Mouse (Mus musculus) limb, embryonic 15.5 days (tissue): ENCODE measurements around the gene Fads2. TPM values are rescaled to one million over a fixed set of nuclear protein-coding genes. Genes with fewer than 3 reads are reported as not detected.

ENCODE experiments used
- ATAC-seq: fragments of 200-750 bp; cut with Nextera tagmentation; 2 replicates; pipeline ENCODE4 v1.8.0; 2017; ENCODE audit warnings: low read depth, moderate TSS enrichment; ENCODE audit not compliant: insufficient number of reproducible peaks, low FRiP score, low TSS enrichment
- H3K27ac ChIP-seq: fragments of 300-500 bp; sonication (generic); 2 replicates; pipeline ENCODE4 v1.5.1; 2015; ENCODE audit warnings: moderate library complexity, mild to moderate bottlenecking, inconsistent platforms
- H3K27me3 ChIP-seq: fragments of 300-500 bp; sonication (generic); 2 replicates; pipeline ENCODE4 v1.6.1; 2015; ENCODE audit warnings: inconsistent platforms
- H3K36me3 ChIP-seq: fragments of 300-500 bp; sonication (generic); 2 replicates; pipeline ENCODE4 v1.6.1; 2015; ENCODE audit warnings: inconsistent platforms
- H3K4me1 ChIP-seq: fragments of 300-500 bp; sonication (generic); 2 replicates; pipeline ENCODE4 v1.6.1; 2015; ENCODE audit warnings: inconsistent platforms
- H3K4me2 ChIP-seq: fragments of 300-500 bp; sonication (generic); 2 replicates; pipeline ENCODE4 v1.6.1; 2015; ENCODE audit warnings: mild to moderate bottlenecking, inconsistent platforms
- H3K4me3 ChIP-seq: fragments of 300-500 bp; sonication (generic); 2 replicates; pipeline ENCODE4 v1.5.1; 2015; ENCODE audit warnings: mild to moderate bottlenecking, inconsistent platforms
- H3K9ac ChIP-seq: fragments of 300-500 bp; sonication (generic); 2 replicates; pipeline ENCODE4 v1.6.1; 2015; ENCODE audit warnings: inconsistent platforms
- H3K9me3 ChIP-seq: fragments of 300-500 bp; sonication (generic); 2 replicates; pipeline ENCODE4 v1.6.1; 2016; ENCODE audit warnings: inconsistent platforms
- WGBS: fragments of 180-500 bp; shearing (Covaris S2); methylation state at CpG from one replicate; pipeline ENCODE4 v1.1.7; 2015; 5-methylcytosine and 5-hydroxymethylcytosine counted together
- polyA plus RNA-seq: library from polyadenylated mRNA; unstranded; fragments of >200 nt; fragmentation: Nextera tagmentation; extraction: Ambion mirVana; gene quantifications from 2 replicates; pipeline ENCODE4 v1.2.1, GENCODE M21; 2015

Fads2 gene
- polyA plus RNA-seq, 1 experiment from 2014 or later, result 63.8 TPM

DNA sequence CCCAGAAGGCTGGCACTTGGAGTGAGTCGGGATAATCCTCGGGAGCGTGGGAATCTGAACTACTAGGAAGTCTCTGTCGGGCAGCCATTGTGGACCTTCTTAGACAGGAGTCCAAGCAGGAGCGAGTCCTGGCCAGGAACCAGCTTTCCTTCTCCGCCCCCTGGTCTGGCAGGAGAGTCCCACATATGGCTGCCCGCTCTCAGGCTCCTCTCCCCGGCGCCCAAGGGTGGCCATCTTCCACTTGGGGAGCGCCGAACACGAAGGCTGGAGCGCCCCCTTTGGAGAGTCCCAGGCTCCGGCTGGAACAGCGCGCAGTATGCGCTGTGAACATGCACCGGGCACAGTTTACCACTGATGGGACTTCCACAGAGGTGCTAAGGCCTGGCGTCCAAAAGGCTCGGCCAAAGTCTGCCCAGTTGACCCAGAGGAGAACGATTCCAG lies 895 bp downstream of the Fads2 start:
- peak overlapping the region; percentile 86 for H3K27ac ChIP-seq
- H3K4me3 ChIP-seq, result peak overlapping the region; percentile 61
- H3K27me3 ChIP-seq, result no peaks in the 10 kb centered on the region
- peaks cover 48% of the 10 kb centered on the region for H3K4me1 ChIP-seq
- peak overlapping the region; percentile 47 for H3K9ac ChIP-seq
- peak overlapping the region; percentile 60 for H3K4me2 ChIP-seq
- peak; percentile 22; the same call in 1 of the 2 replicates for ATAC-seq
- WGBS, result 1% methylated on average over 21 of the region's 21 CpGs
- H3K9me3 ChIP-seq, result no peaks in the 10 kb centered on the region
- no peaks in the 10 kb centered on the region for H3K36me3 ChIP-seq

DNA sequence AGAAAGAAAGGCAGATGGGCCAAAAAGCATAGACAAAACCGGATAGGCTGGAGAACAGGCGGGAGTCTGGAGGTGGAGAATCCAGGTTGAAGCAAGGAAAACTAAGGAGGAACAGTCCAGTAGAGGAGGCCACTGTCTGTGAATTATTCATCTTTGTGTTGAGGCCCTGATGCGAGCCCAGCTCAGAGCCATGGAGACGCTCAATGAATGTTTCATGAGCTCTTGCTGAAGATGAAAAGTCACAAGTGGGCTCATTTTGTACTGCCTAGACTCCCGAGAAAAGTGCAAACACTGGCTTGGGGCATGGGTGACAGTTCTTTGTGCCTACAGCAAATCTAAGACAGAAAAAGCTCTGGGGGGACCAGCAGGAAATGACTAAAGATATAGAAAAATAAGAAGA lies 3.7 kb downstream of the Fads2 start:
- no peak overlapping the region for H3K4me2 ChIP-seq
- peaks cover 8% of the 10 kb centered on the region; the same call in 1 of the 2 replicates for H3K36me3 ChIP-seq
- WGBS, result 86% methylated on average over 5 of the region's 5 CpGs

GRCm38 (mm10) chr19:10096371-10096876 lies 5.1 kb downstream of the Fads2 start:
- Histone ChIP-seq H3K9ac (no peak overlapping the region), H3K4me3 (no peak overlapping the region), H3K4me1 (peaks cover 39% of the 10 kb centered on the region), H3K27ac (no peak overlapping the region), H3K36me3 (peaks cover 14% of the 10 kb centered on the region), H3K4me2 (no peak overlapping the region), H3K9me3 (no peaks in the 10 kb centered on the region), H3K27me3 (no peaks in the 10 kb centered on the region)
- ATAC-seq, result no peak
- 70% methylated on average over 2 of the region's 2 CpGs for WGBS

More for the DNA sequence above, 3.7 kb downstream of the Fads2 start:
- Histone ChIP-seq H3K4me3 (no peak overlapping the region), H3K27me3 (no peaks in the 10 kb centered on the region), H3K9me3 (no peaks in the 10 kb centered on the region), H3K27ac (no peak overlapping the region), H3K9ac (no peak overlapping the region), H3K4me1 (peaks cover 48% of the 10 kb centered on the region)
- no peak for ATAC-seq

DNA sequence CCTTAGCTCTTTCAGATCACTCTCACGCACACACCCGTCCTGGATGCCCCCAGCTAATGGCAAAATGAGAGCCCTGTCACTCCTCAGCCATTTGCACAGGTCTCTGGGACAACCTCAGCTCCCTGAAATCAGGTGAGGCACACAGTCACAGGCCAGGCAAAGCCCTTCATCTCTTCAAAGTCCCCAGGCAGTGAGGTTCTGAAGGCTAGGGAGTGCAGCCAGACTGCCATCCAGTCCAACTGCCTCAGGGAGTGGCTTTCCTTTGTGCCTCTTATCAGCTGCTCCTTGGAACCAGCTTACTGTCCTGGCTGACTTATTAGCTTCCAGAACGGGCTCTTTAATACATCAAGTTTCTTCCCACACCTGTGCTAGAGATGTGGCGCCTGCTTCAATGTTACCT lies 6.9 kb downstream of the Fads2 start:
- Histone ChIP-seq H3K27me3 (no peaks in the 10 kb centered on the region), H3K4me2 (no peak overlapping the region), H3K27ac (no peak overlapping the region), H3K9ac (no peak overlapping the region), H3K36me3 (peaks cover 31% of the 10 kb centered on the region), H3K4me1 (peaks cover 25% of the 10 kb centered on the region), H3K4me3 (no peak overlapping the region), H3K9me3 (no peaks in the 10 kb centered on the region)
- WGBS, result 77% methylated on average over 4 of the region's 4 CpGs
- no peak for ATAC-seq

DNA sequence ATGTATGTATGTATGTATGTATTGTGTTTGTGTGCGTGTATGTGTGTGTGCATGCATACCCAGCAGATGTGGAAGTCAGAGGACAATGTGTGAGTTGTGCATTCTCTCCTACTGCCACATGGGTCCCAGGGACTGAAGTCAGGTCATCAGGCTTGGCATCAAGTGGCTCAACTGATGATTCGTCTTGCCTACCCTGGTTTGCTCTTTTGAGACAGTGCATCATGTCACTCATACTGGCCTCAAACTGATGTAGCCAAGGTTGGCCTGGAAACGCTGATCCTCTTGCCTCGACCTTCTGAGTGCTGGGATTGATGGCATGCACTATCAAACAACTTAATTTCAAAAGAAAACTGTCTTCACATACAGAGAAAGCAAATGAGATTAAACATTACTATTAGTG lies 7.7 kb downstream of the Fads2 start:
- Histone ChIP-seq H3K4me1 (peaks cover 19% of the 10 kb centered on the region; the same call in 1 of the 2 replicates), H3K27ac (no peak overlapping the region), H3K9me3 (no peaks in the 10 kb centered on the region), H3K4me2 (no peak overlapping the region), H3K27me3 (no peaks in the 10 kb centered on the region), H3K4me3 (no peak overlapping the region), H3K9ac (no peak overlapping the region), H3K36me3 (peaks cover 40% of the 10 kb centered on the region)
- WGBS, result 95% methylated on average over 4 of the region's 4 CpGs
- no peak for ATAC-seq

DNA sequence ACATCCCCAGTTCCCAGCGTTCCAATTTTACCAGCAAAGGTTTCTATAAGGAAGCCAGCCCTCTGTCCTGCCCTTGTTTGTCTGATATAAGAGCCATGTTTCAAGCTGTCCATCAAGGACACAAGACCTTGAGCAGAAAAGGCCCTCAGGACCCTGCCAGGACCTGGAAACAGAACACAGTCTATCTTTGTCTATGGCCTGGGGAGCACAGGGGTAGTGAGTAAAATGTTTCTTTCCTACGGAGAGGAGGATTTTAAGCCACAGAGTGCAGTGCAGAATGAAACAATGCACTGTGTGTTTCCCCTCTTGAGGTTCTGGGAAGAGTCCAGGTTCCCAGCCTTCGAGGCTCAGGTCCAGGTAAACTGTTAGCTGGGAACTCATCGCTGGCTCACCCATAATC lies 14.6 kb downstream of the Fads2 start:
- H3K4me1 ChIP-seq, result no peaks in the 10 kb centered on the region
- H3K4me3 ChIP-seq, result no peak overlapping the region
- no peak for ATAC-seq
- no peak overlapping the region for H3K4me2 ChIP-seq
- peaks cover 96% of the 10 kb centered on the region for H3K36me3 ChIP-seq
- no peaks in the 10 kb centered on the region for H3K9me3 ChIP-seq
- WGBS, result 76% methylated on average over 4 of the region's 4 CpGs
- H3K27ac ChIP-seq, result no peak overlapping the region
- no peak overlapping the region for H3K9ac ChIP-seq
- no peaks in the 10 kb centered on the region for H3K27me3 ChIP-seq

DNA sequence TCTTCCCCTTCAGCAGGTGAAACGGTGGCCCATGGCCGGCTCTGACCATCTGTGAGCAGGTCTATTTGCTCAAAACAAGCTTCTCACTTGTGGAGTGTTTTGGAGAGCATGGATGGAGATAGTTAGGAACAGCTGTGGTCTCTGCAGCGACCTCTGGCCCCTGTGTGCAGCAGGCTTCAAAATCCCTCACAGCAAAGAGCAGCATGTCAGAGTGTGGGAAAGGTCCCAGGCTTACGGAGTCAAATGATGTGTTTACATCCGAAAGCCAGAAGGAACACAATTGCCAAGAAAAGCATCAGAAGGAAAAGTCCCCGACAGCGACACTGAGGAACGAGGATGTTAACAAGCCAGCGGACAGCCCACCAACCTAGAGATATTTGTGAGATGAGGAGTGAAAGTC lies 16.1 kb downstream of the Fads2 start:
- no peak overlapping the region for H3K9ac ChIP-seq
- ATAC-seq, result no peak
- H3K4me1 ChIP-seq, result no peaks in the 10 kb centered on the region
- H3K27ac ChIP-seq, result no peak overlapping the region
- no peak overlapping the region for H3K4me2 ChIP-seq
- no peak overlapping the region for H3K4me3 ChIP-seq
- 88% methylated on average over 9 of the region's 9 CpGs for WGBS
- H3K36me3 ChIP-seq, result peaks cover 94% of the 10 kb centered on the region
- H3K27me3 ChIP-seq, result no peaks in the 10 kb centered on the region
- no peaks in the 10 kb centered on the region for H3K9me3 ChIP-seq

DNA sequence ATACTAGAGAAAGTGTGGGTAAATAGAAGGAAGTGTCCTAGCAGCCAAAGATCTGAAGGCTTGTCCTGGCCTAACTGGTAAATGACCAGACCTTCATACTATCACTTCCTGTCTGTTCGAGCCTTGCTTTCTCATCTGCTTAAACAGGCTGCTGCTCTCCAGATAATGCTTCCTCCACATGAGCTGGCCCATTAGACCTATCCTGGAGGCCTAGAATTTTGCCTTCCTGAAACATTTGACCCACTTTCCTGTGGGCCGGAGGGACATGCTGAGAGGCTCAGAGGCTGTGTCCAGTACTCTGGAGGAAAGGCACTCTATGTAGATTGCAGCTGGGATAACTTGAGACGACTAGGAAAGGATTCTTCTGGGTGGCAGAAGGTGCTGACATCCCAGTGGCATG lies 19.4 kb downstream of the Fads2 start:
- 77% methylated on average over 3 of the region's 3 CpGs for WGBS
- Histone ChIP-seq H3K4me3 (no peak overlapping the region), H3K36me3 (peaks cover 94% of the 10 kb centered on the region), H3K27ac (no peak overlapping the region), H3K4me2 (no peak overlapping the region), H3K27me3 (no peaks in the 10 kb centered on the region), H3K9me3 (no peaks in the 10 kb centered on the region), H3K4me1 (peaks cover 4% of the 10 kb centered on the region; the same call in 1 of the 2 replicates), H3K9ac (no peak overlapping the region)
- ATAC-seq, result no peak

GRCm38 (mm10) chr19:10080384-10080783 lies 21.2 kb downstream of the Fads2 start:
- Histone ChIP-seq H3K36me3 (peaks cover 94% of the 10 kb centered on the region), H3K27me3 (no peaks in the 10 kb centered on the region), H3K4me3 (no peak overlapping the region), H3K27ac (no peak overlapping the region), H3K9ac (no peak overlapping the region), H3K4me2 (no peak overlapping the region), H3K4me1 (peaks cover 4% of the 10 kb centered on the region; the same call in 1 of the 2 replicates), H3K9me3 (0 out of 2 replicates have a peak, but pooled peaks cover under 1% of the 10 kb centered on the region)
- 95% methylated on average over 7 of the region's 7 CpGs for WGBS
- no peak for ATAC-seq

DNA sequence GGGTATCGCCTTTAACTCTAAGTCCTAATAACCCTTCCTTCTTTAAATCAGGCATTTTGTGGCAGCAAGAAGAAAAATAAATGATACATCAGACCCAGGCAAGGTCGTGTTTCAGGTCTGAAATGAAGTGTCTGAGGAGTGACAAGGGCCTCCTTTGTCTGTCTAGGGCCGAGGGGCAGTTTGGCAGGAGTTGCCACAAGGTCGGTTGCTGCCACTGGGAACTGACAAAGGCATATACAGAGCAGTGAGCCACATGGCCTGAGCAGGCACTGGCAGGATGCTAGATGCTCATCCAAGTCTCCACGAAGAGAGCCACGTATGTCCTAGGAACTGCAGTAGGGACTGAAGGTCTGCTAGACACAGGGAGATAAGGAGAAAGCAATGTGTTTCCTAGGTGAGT lies 23.2 kb downstream of the Fads2 start:
- peaks cover 97% of the 10 kb centered on the region for H3K36me3 ChIP-seq
- H3K27me3 ChIP-seq, result no peaks in the 10 kb centered on the region
- H3K4me2 ChIP-seq, result no peak overlapping the region
- H3K9ac ChIP-seq, result no peak overlapping the region
- peaks cover 4% of the 10 kb centered on the region; the same call in 1 of the 2 replicates for H3K4me1 ChIP-seq
- no peak overlapping the region for H3K27ac ChIP-seq
- 82% methylated on average over 6 of the region's 6 CpGs for WGBS
- no peak overlapping the region for H3K4me3 ChIP-seq
- 0 out of 2 replicates have a peak, but pooled peaks cover 5% of the 10 kb centered on the region for H3K9me3 ChIP-seq
- ATAC-seq, result no peak

- H3K9ac ChIP-seq, result no peak overlapping the region
- peaks cover 92% of the 10 kb centered on the region for H3K36me3 ChIP-seq
- H3K4me1 ChIP-seq, result no peaks in the 10 kb centered on the region
- no peaks in the 10 kb centered on the region for H3K27me3 ChIP-seq
- H3K27ac ChIP-seq, result no peak overlapping the region
- WGBS, result 95% methylated on average over 5 of the region's 5 CpGs
- no peak overlapping the region for H3K4me2 ChIP-seq
- no peak for ATAC-seq
- H3K4me3 ChIP-seq, result no peak overlapping the region
- 0 out of 2 replicates have a peak, but pooled peaks cover 5% of the 10 kb centered on the region for H3K9me3 ChIP-seq
Observed at GRCm38 (mm10) chr19:10073145-10073544, 28.4 kb downstream of the Fads2 start.

GRCm38 (mm10) chr19:10071892-10072291 lies 29.7 kb downstream of the Fads2 start:
- H3K4me2 ChIP-seq, result no peak overlapping the region
- H3K9me3 ChIP-seq, result 0 out of 2 replicates have a peak, but pooled peaks cover 5% of the 10 kb centered on the region
- 69% methylated on average over 4 of the region's 4 CpGs for WGBS
- H3K4me1 ChIP-seq, result no peaks in the 10 kb centered on the region
- H3K27me3 ChIP-seq, result no peaks in the 10 kb centered on the region
- no peak for ATAC-seq
- H3K36me3 ChIP-seq, result peaks cover 93% of the 10 kb centered on the region
- no peak overlapping the region for H3K27ac ChIP-seq
- H3K9ac ChIP-seq, result no peak overlapping the region
- no peak overlapping the region for H3K4me3 ChIP-seq

- H3K9ac ChIP-seq, result no peak overlapping the region
- no peaks in the 10 kb centered on the region for H3K4me1 ChIP-seq
- WGBS, result 82% methylated on average over 5 of the region's 5 CpGs
- H3K4me3 ChIP-seq, result no peak overlapping the region
- 0 out of 2 replicates have a peak, but pooled peaks cover 5% of the 10 kb centered on the region for H3K9me3 ChIP-seq
- no peaks in the 10 kb centered on the region for H3K27me3 ChIP-seq
- no peak overlapping the region for H3K4me2 ChIP-seq
- no peak overlapping the region for H3K27ac ChIP-seq
- ATAC-seq, result no peak
- peaks cover 92% of the 10 kb centered on the region for H3K36me3 ChIP-seq
Observed at GRCm38 (mm10) chr19:10071166-10071565, 30.4 kb downstream of the Fads2 start.
